Mouse (Mus musculus) gastrocnemius, adult 2 months (tissue): ENCODE measurements around the gene Grhl3. TPM values are rescaled to one million over a fixed set of nuclear protein-coding genes. Genes with fewer than 3 reads are reported as not detected.

Experiments used
- DNase-seq: peaks from one replicate; pipeline ENCODE4 v3.0.0; 2022
- H3K27ac ChIP-seq: fragments of 200-600 bp; 2 replicates; pipeline ENCODE4 v1.8.1; 2022; ENCODE audit warnings: mild to moderate bottlenecking
- H3K4me3 ChIP-seq: fragments of 200-600 bp; 2 replicates; pipeline ENCODE4 v1.8.1; 2022; ENCODE audit warnings: mild to moderate bottlenecking, moderate library complexity
- CTCF ChIP-seq: fragments of 200-600 bp; IDR thresholded peaks from 2 replicates; pipeline ENCODE4 v1.8.1; 2022; ENCODE audit warnings: antibody characterized with exemption, mild to moderate bottlenecking, moderate library complexity
- intact Hi-C: fragments of 180-260 bp; cut with DNase I; formaldehyde crosslinking; loops from one replicate; pipeline ENCODE4 v1.15.1; 2025
- total RNA-seq, 2 experiments: library from RNA; stranded (reverse); gene quantifications; 2 replicates each; pipeline ENCODE4 v1.2.3; 2021

The Grhl3 gene
- total RNA-seq, 2 experiments from 2014 or later: not detected

DNA sequence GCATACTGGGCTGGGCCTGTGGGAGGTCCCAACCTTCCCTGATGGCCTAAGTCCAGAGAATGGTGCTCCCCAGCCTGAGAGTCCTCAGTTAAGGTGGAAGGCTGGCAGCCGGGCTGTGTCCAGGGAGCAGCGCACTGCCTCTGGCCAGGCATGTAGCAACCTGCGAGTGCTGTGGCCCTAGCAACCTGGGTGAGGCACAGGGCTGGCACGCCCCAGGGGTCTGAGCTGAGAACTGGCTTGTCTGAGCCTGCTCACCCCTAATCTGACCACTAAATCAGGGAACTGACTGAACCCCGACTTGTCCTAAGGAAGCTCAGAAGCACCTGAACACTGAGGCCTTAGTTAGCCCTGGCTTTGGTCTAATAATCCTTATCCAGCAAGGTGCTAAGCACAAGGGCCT is 24.1 kb upstream of the Grhl3 start:
- DNase-seq: no peak
- Histone ChIP-seq H3K27ac (no peak overlapping the region), H3K4me3 (no peak overlapping the region)
- intact Hi-C loops: no loop called here
- no peak for TF ChIP-seq CTCF

DNA sequence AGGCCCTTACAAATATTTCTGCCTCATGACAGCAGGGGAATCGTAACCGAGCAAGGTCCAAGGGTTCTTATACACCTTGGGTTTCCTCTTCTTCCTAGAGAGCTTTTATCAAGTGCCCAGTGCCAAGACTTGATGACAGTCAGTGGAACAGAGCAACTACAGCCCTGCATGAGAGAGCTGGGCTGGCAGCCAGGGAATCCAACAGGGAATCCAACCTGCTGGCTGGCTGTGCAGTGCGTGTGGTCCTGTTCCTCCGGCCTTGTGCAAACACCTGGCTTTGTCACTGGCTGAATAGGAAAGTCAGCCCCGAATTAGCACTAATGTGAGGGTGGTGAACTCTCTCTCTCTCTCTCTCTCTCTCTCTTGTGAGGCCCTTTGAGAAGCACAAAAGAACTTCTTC is 22.5 kb upstream of the Grhl3 start:
- Histone ChIP-seq H3K27ac (no peak overlapping the region), H3K4me3 (no peak overlapping the region)
- no peak for DNase-seq
- no peak for TF ChIP-seq CTCF
- intact Hi-C loops: no loop called here

DNA sequence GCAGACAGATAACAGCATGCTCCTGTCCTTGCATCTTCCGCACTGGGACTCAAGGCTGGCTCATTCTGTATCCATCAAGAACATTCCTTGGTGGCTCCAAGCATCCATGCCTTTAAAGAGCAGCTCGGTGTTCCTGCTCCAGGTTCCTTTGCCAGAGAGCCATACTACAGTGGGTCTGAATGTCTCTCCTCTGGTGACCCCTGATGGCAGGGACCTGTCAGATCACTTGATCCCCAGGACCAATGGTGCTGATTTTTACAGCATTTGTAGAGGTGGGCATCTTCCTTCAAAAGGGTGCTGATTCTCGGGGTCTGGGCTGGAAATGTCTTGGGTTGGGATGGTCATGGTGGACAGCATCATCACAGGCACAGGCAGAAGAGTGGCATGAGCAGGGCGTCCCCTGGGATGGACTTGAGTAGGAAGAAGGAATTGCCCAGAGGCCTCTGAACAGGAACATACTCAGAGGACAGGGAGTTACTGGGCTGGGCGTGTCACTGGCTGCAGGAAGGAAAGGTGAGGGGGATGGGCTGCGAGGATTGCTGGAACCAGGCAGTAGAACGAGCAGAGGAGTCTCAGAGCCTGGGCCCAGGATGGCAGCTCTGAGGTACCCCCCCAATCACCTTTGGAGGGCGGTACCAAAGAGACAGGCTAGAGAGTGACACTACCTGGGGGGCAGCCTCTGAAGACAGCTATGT is 18.3 kb upstream of the Grhl3 start:
- intact Hi-C loops: no loop called here
- no peak for DNase-seq
- TF ChIP-seq CTCF: no peak
- no peak overlapping the region for H3K4me3 ChIP-seq
- no peak overlapping the region for H3K27ac ChIP-seq

DNA sequence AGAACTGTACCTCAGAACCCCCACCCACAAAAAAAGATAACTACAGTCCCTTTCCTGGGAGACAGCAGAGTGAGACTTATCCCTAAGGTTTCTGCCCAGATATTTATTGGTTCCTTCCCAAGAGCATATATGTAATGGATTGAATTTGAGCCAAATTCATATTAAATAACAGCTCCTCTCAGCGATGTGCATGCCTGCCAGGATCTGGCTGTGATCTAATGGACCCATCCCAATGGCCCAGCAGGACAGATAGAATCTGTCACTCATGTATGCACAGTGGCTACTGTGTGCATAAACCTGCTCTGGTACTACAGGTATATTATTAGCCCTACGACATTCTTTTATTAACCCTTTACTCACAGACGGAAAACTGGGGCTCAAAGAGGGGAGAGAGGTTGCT is 17.7 kb upstream of the Grhl3 start:
- no peak overlapping the region for H3K27ac ChIP-seq
- no peak for DNase-seq
- intact Hi-C loops: no loop called here
- TF ChIP-seq CTCF: no peak
- H3K4me3 ChIP-seq: no peak overlapping the region

DNA sequence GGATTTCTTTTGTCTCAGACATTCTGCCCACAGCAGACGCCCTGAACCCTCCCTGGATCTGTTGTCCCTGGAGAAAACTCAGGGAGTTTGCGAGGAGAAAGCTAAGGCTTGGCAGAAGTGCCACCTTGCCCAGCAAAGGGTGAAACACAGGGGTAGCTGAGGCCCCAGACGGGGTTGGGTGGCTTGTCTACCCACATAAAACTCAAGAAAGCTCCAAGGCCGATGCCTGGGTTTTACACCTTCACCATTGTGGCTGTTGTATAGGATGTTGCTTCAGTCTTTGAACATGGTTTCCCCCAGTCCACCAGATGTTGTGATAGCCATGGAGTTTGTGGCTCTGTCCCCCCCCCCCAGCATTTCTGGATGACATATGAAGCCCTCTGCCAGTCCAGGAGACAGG is 11.4 kb upstream of the Grhl3 start:
- no peak for DNase-seq
- no peak overlapping the region for H3K27ac ChIP-seq
- intact Hi-C loops: no loop called here
- no peak overlapping the region for H3K4me3 ChIP-seq
- no peak for TF ChIP-seq CTCF

DNA sequence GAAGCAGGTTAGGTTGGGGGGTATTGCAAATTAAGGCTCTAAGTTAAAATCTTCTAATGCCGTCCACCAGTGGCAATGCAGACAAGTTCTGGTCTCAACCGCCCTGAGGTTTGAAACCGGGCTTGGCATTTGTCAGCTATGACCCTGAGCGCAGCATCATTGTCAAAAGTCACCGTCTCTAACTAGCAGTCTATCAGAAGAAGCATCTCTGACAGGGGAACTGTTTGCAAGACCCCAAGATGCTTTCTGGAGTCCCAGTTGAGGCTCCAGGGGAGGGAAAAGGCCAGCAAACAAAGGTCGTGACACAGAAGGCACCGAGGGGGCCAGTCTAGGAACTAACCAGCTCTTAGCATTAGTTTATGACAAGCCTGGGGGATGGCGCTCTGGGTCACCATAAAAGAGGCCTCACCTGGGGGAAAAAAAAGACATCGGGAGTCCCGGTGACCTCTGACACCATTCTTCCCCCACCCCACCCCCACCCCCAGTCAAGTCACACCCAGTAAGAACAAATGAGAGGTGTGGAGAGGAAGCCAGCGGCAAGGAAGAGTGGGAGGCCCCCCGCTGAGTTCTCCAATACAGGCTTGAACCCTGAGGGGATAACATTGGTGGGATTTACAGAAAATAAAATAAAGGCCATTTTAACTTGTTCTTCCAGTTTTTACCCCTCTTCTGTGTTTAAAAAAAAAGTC is 7.9 kb upstream of the Grhl3 start:
- no peak for DNase-seq
- Histone ChIP-seq H3K4me3 (no peak overlapping the region), H3K27ac (no peak overlapping the region)
- intact Hi-C loops: no loop called here
- no peak for TF ChIP-seq CTCF

DNA sequence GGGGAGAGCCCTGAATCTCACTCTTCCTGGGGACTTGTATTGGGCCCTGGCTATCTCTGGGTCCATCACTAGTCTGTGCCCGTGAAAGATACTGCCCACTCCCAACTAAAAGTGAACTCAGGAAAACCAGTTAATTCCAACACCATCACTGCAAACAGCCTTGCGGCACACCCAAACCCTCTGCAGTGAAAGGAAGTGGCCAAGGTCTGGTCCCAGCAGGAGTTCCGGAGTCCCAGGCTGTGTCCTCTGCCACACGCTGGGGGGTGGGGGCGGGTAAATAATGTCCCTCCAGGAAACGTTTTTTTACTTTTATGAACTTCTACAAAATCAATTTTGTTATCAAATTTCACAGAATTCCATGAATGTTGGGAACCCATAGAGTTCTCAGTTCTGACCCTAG is 6.3 kb upstream of the Grhl3 start:
- no peak for DNase-seq
- no peak for TF ChIP-seq CTCF
- no peak overlapping the region for H3K4me3 ChIP-seq
- H3K27ac ChIP-seq: no peak overlapping the region
- intact Hi-C loops: no loop called here

DNA sequence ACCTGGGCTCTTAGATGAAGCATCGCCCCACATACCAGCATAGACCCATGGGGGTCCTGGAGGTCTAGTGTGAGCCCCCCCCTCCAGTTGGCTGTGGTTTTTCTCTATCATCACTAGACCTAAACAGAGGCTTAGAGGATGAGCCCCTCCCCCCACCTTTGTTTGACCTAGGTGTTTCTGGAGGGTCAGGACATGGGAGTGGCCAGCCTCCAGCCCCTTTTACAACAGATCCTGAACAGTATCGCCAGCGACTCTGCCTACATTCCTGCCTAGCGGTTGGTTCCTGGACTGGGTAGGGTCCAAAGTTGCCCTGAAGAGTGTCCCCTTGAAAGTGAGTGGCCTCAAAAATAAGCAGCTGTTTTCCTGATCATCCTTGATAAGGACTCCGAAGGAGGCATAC is 5.1 kb upstream of the Grhl3 start:
- intact Hi-C loops: no loop called here
- H3K4me3 ChIP-seq: no peak overlapping the region
- TF ChIP-seq CTCF: no peak
- no peak overlapping the region for H3K27ac ChIP-seq
- DNase-seq: no peak

DNA sequence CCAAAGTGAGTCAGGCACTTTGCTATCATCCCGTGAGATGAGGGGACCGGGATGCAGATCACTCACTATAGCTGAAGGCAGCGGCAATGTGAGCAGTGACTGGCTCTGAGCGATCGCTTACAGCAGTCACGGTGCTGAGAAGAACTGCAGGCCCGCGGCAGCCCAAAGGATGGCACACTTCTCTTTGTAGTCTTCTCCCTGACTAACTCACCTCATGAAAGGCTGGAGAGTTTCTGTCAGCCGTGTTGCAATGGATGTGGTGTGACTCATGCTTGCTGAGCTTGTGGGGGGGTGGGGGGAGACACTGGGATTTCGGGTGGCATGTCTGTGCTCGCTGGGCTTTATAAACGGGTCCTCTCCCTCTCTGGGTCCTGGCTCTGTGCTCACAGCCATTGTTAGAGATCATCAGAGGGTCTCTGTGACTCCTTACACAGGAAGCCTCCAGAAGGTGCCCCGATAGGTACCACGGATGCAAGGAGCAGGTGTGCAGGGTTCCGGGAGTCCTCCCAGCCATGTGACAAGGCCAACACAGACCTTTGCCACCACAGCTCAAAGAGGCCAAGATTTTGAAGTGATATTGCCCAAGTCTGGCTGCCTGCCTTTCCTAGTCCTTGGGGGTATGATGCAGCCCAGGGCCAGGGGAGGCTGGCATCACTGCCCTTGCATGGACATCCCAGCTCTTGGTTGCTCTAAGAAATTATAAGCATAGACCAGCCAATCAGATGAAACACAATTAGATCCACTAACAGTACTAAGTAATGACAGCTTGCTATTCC is 2.1 kb upstream of the Grhl3 start:
- intact Hi-C loops: no loop called here
- TF ChIP-seq CTCF: no peak
- no peak for DNase-seq
- no peak overlapping the region for H3K27ac ChIP-seq
- H3K4me3 ChIP-seq: no peak overlapping the region

DNA sequence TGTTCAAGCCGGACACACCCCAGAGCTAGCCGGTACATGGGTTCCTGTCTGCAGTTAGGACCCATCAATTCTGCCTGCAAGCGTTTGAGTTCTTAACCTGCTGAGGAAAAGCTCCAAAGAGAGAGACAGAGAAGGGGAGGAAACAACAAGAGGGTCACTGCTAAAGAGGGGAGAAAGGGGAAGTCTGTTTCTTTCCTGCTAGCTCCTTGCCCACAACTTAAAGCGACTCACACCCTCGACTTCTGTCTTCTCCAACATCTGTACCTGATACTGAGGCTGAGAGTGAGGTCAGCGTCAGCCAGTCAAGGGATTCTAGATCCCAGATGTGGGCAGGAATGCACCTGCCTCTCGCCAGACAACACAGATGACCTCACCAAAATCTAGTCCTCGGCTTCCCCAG is 1.2 kb downstream of the Grhl3 start:
- intact Hi-C loops: no loop called here
- no peak overlapping the region for H3K4me3 ChIP-seq
- no peak for TF ChIP-seq CTCF
- no peak overlapping the region for H3K27ac ChIP-seq
- no peak for DNase-seq

DNA sequence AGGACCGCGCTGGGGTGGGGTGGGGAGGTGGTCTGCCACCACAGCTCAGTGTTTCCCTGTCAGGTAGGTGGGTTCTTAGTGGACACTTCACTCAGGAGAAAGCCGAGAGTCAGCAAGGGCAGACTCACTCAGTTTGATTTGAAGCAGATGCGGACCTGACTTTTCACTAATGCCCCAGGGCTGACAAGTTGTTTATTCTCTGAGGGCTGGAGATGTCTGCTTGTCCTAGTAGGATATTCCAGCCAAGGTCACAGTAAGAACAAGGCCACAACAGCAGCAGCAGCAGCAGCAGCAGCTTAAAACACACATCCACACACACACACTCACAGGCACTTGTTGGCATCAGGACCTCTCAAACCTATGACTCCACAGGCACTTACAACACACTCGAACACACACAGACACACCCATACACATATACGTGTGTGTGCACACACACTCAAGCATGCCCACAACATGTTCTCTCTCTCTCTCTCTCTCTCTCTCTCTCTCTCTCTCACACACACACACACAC is 2.3 kb downstream of the Grhl3 start:
- TF ChIP-seq CTCF: no peak
- DNase-seq: no peak
- intact Hi-C loops: no loop called here
- no peak overlapping the region for H3K4me3 ChIP-seq
- no peak overlapping the region for H3K27ac ChIP-seq

DNA sequence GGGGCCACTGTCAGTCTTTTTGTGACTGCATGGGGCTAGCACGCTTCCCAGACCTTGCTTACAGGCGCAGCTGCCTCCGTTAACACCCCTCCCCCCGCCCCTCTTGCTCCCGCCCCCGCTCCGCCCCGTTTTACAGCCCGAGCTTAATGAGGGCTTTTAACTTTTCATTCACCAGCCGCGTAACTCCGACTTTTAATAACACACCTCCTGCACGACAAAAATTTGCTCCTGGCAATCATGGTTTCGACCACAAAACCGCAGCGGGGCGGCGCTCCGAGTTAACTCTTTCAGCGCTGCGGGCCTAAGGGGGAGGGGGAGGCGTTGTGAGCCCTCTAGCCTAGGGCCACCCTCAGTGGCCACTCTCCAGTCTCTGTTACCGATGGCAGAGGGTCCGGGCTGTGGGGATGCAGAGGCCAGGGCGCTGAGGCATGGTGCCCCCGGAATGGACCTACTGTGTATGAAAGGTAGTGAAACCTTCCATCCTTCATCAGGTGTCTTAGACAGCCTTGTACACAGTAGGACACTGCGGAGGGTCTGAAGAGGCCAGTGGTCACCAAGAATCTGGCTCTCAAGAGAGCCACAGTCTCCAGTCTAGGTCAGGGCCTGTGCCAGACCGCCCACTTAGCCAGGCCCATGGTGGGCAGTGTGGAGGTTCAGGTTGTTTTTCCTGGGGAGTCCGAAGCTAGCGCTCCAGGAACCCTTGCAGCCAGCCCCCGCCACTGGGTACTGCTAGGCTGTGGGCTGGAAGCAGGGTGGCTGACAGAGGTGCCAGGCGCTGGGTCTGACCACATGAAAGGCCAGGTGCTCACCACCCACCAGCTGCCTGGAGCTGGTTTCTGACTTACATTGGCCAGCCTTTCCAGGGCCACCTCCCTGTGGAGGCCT is 3.0 kb downstream of the Grhl3 start:
- intact Hi-C loops: no loop called here
- TF ChIP-seq CTCF: no peak
- H3K4me3 ChIP-seq: peak overlapping the region; percentile 66
- peak; percentile 40 for DNase-seq
- H3K27ac ChIP-seq: no peak overlapping the region
